Mouse (Mus musculus) midbrain, embryonic 13.5 days (tissue): Measurements from ENCODE around the gene Aldh1l1. TPM values are rescaled to one million over a fixed set of nuclear protein-coding genes. Genes with fewer than 3 reads are reported as not detected.
"Not testable (repeated sequence)": the region's sequence is repeated elsewhere in the genome, so short reads cannot be mapped to it uniquely, and the experiment has no call there.

Experiments used
- ATAC-seq: fragments of 200-750 bp; cut with Nextera tagmentation; 2 replicates; pipeline ENCODE4 v1.8.0; 2017; ENCODE audit warnings: mild to moderate bottlenecking, moderate TSS enrichment, moderate library complexity
- H3K27ac ChIP-seq: fragments of 300-500 bp; sonication (generic); 2 replicates; pipeline ENCODE4 v1.5.1; 2015; ENCODE audit warnings: inconsistent platforms, mild to moderate bottlenecking, moderate library complexity
- H3K27me3 ChIP-seq: fragments of 300-500 bp; sonication (generic); 2 replicates; pipeline ENCODE4 v1.6.1; 2015; ENCODE audit warnings: mild to moderate bottlenecking, inconsistent platforms
- H3K36me3 ChIP-seq: fragments of 300-500 bp; sonication (generic); 2 replicates; pipeline ENCODE4 v1.6.1; 2015; ENCODE audit warnings: mild to moderate bottlenecking, inconsistent platforms
- H3K4me1 ChIP-seq: fragments of 300-500 bp; sonication (generic); replicated peaks from 2 replicates; pipeline ENCODE4 v1.6.1; 2015; ENCODE audit warnings: inconsistent platforms
- H3K4me2 ChIP-seq: fragments of 300-500 bp; sonication (generic); replicated peaks from 2 replicates; pipeline ENCODE4 v1.6.1; 2015; ENCODE audit warnings: moderate library complexity, mild to moderate bottlenecking, inconsistent platforms
- H3K4me3 ChIP-seq: fragments of 300-500 bp; sonication (generic); replicated peaks from 2 replicates; pipeline ENCODE4 v1.5.1; 2015; ENCODE audit warnings: mild to moderate bottlenecking, inconsistent platforms
- H3K9ac ChIP-seq: fragments of 300-500 bp; sonication (generic); replicated peaks from 2 replicates; pipeline ENCODE4 v1.6.1; 2015; ENCODE audit warnings: mild to moderate bottlenecking, inconsistent platforms
- H3K9me3 ChIP-seq: fragments of 300-500 bp; sonication (generic); 2 replicates; pipeline ENCODE4 v1.6.1; 2016; ENCODE audit warnings: mild to moderate bottlenecking, inconsistent platforms
- WGBS: fragments of 180-500 bp; shearing (Covaris S2); methylation state at CpG from one replicate; pipeline ENCODE4 v1.1.7; 2015; 5-methylcytosine and 5-hydroxymethylcytosine counted together
- polyA plus RNA-seq: library from polyadenylated mRNA; unstranded; fragments of >200 nt; fragmentation: Nextera tagmentation; extraction: Ambion mirVana; gene quantifications from 2 replicates; pipeline ENCODE4 v1.2.1, GENCODE M21; 2015

The Aldh1l1 gene
- polyA plus RNA-seq, 1 experiment from 2014 or later, result 30.8 TPM

DNA sequence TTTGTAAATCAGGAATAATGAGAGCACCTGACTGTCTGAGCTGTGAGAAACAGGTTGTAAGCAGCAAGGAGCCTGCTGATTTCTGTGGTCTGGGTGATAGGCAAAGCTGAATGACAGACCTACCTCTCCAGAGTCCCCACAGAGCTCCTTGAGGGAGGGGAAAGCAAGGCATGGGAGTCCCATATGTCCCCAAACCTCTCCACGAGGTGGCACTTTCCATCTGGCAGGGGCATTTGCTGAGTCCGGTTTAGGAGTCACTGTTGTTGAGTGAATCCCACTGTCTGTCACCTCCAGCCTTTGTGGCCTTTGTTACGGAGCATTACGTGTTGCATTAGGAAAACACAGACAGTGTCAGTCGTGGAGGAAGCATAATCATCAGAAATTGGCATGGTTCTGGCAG lies 133.7 kb downstream of the Aldh1l1 start:
- Histone ChIP-seq H3K9ac (no peak overlapping the region), H3K4me2 (no peak overlapping the region), H3K27me3 (no peaks in the 10 kb centered on the region), H3K4me3 (no peak overlapping the region), H3K4me1 (peaks cover 12% of the 10 kb centered on the region), H3K36me3 (no peaks in the 10 kb centered on the region), H3K9me3 (no peaks in the 10 kb centered on the region), H3K27ac (no peak overlapping the region)
- WGBS, result 75% methylated on average over 5 of the region's 5 CpGs
- ATAC-seq, result no peak

DNA sequence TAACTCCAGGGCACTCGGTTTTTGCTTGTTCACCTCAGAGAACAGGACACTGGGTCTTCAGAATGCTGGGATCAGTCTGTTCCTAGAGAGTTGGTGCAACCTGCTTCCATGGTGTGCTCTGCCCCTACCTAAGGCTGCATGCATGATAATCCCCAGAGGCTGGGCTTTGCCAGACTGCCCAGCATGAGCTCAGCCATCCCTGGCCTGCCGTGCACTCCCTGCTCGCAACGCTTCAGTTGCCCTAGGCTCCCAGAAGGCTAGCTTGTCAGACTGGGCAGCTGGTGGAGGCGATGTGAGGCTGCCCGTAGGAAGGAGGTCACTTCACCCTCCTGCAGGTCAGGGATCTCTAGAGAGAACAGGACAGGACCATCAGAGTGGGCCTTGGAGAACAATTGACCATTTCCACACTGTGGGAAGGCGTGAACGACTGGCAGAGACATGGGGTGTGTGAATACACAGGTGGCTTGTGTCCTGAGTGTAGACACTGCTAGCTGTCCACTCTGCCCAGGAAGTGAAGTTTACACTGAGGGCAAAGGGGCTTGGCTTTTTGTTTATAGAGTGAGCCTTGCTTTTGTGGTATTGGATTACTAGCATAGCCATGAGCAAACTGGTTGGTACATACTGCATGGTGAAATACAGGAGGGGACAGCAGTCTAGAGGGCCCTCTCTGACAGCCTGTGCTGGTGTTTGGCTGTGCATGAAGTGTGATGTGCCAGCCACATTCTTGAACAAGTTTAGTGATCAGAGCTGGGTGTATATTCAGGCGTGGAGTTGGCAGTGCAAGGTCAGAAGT lies 134.8 kb downstream of the Aldh1l1 start:
- Histone ChIP-seq H3K9me3 (no peaks in the 10 kb centered on the region), H3K27ac (no peak overlapping the region), H3K36me3 (no peaks in the 10 kb centered on the region), H3K4me2 (no peak overlapping the region), H3K27me3 (no peaks in the 10 kb centered on the region), H3K4me1 (peaks cover 12% of the 10 kb centered on the region), H3K9ac (peak overlapping the region; percentile 14; the same call in 1 of the 2 replicates), H3K4me3 (no peak overlapping the region)
- no peak for ATAC-seq
- 39% methylated on average over 9 of the region's 9 CpGs for WGBS

DNA sequence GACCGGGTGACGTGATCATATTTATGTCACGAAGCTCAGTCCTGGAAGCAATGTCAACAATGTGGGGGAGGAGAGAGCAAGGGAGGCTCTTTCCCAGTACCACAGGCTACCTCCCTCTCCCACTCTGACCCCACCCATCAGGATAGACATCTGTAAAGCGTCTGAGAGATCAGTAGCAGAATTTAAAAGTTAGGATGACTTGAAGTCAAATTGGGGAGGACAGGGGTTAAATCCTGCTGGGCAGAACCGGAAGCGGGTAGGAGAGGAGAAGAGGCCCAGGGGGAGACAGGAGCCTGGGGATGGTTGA lies 135.3 kb downstream of the Aldh1l1 start:
- Histone ChIP-seq H3K27ac (no peak overlapping the region), H3K27me3 (no peaks in the 10 kb centered on the region), H3K4me2 (no peak overlapping the region), H3K4me3 (no peak overlapping the region), H3K36me3 (no peaks in the 10 kb centered on the region), H3K9me3 (no peaks in the 10 kb centered on the region), H3K9ac (no peak overlapping the region), H3K4me1 (peaks cover 12% of the 10 kb centered on the region)
- WGBS, result 82% methylated on average over 6 of the region's 6 CpGs
- ATAC-seq, result no peak

DNA sequence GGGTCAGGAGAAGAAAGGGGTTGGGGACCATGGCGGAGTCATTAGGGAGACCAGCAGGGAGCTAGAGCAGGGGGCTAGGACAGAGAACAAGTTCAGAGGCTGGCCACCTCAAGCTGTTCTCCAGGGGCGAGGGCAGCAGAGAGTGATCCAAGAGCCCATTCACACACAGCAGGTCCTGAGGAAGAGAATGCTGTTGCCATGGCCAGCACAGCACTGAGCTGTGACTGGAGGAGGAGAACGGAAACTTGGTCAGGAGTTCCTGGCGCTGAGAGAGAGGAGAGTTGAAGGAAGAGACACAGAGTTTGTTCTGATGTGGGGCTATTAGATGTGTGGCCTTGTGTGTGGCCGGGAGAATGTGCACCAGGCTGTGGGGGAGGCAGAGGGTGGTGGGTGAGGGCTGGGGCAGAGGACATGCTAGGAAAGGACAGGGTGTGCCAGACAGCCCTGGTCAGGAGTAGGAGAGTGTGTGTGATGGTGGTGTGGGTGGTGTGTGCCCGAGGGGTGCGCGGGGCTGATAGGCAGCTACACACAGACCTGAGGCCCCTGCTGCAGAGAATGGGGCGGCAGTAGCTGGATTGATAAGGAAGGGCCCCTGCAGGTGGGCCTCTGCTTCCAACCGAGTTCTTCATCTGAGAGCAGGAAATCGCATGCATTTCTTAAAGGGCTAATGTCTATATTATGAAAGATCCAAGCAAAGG lies 136.7 kb downstream of the Aldh1l1 start:
- 41% methylated on average over 11 of the region's 11 CpGs for WGBS
- H3K9ac ChIP-seq, result no peak overlapping the region
- no peak for ATAC-seq
- H3K27me3 ChIP-seq, result no peaks in the 10 kb centered on the region
- H3K27ac ChIP-seq, result no peak overlapping the region
- H3K36me3 ChIP-seq, result no peaks in the 10 kb centered on the region
- H3K9me3 ChIP-seq, result no peaks in the 10 kb centered on the region
- no peak overlapping the region for H3K4me2 ChIP-seq
- peaks cover 12% of the 10 kb centered on the region for H3K4me1 ChIP-seq
- H3K4me3 ChIP-seq, result no peak overlapping the region

DNA sequence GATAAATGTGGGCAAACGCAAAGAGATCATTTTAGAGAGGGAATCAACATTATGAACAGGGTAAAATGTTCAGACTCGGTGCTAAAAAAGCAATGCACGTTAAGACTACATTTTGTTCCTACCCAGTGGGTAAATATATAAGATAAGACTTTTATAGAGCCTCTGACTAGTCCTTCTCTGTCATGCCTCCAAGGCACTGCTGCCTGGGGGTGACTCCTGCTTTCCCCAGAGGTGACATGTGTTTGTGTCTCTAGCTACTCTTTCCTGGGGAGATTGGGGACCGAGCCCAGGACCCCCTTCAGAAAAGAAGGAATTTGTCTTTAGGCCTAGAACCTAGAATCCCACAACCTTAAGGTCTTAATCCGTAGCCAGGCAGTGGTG lies 137.2 kb downstream of the Aldh1l1 start:
- Histone ChIP-seq H3K4me1 (peaks cover 12% of the 10 kb centered on the region), H3K9me3 (no peaks in the 10 kb centered on the region), H3K9ac (no peak overlapping the region), H3K27me3 (no peaks in the 10 kb centered on the region), H3K27ac (no peak overlapping the region), H3K4me2 (no peak overlapping the region), H3K36me3 (no peaks in the 10 kb centered on the region), H3K4me3 (no peak overlapping the region)
- 82% methylated on average over 5 of the region's 5 CpGs for WGBS
- ATAC-seq, result no peak

DNA sequence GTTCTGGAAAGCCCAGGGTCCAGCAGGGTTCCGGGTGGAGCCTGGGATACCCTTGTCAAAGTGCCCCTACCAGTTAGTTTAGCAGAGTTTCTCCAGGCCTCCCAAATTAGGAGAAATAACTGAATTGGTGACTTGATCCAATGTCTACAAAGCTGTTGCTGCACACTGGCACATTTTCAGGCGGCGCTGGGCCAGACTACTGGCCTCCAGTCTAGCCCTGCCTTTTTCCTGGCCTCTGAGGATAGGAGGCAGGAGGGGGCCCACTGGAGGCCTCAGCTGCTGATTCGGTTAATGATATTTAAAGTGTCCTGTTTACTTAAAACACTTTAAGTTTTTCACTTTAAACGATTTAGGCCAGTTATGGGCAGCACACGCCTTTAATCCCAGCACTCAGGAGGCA lies 138.0 kb downstream of the Aldh1l1 start:
- H3K36me3 ChIP-seq, result no peaks in the 10 kb centered on the region
- 88% methylated on average over 6 of the region's 6 CpGs for WGBS

DNA sequence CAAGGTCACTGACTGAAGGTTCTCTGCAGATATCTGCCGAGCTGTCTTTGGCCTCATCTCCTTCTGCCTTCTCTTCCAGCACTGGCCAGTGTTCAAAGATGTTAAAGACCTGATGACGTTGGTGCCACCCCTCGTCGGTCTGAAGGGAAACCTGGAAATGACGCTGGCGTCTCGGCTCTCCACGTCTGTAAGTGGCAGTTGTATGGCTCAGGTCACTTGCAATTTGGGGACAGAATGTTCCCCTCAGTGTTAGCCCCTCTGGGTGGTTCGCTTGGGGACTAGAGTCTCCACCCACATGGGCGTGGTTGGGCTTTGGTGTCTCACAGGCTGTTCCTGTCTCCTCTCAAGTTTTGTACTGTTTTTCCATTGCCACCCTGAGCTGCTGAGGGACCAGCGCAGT lies 138.5 kb downstream of the Aldh1l1 start:
- ATAC-seq, result no peak
- H3K4me1 ChIP-seq, result peaks cover 12% of the 10 kb centered on the region
- no peak overlapping the region for H3K4me3 ChIP-seq
- WGBS, result 80% methylated on average over 11 of the region's 11 CpGs
- H3K4me2 ChIP-seq, result no peak overlapping the region
- no peaks in the 10 kb centered on the region for H3K27me3 ChIP-seq
- no peak overlapping the region for H3K9ac ChIP-seq
- no peak overlapping the region for H3K27ac ChIP-seq
- H3K9me3 ChIP-seq, result no peaks in the 10 kb centered on the region
- H3K36me3 ChIP-seq, result no peaks in the 10 kb centered on the region

More for the DNA sequence above, 138.0 kb downstream of the Aldh1l1 start:
- H3K4me1 ChIP-seq, result peaks cover 12% of the 10 kb centered on the region
- no peak overlapping the region for H3K4me2 ChIP-seq
- H3K9ac ChIP-seq, result no peak overlapping the region
- H3K9me3 ChIP-seq, result no peaks in the 10 kb centered on the region
- H3K27me3 ChIP-seq, result no peaks in the 10 kb centered on the region
- H3K4me3 ChIP-seq, result no peak overlapping the region
- no peak for ATAC-seq
- no peak overlapping the region for H3K27ac ChIP-seq

DNA sequence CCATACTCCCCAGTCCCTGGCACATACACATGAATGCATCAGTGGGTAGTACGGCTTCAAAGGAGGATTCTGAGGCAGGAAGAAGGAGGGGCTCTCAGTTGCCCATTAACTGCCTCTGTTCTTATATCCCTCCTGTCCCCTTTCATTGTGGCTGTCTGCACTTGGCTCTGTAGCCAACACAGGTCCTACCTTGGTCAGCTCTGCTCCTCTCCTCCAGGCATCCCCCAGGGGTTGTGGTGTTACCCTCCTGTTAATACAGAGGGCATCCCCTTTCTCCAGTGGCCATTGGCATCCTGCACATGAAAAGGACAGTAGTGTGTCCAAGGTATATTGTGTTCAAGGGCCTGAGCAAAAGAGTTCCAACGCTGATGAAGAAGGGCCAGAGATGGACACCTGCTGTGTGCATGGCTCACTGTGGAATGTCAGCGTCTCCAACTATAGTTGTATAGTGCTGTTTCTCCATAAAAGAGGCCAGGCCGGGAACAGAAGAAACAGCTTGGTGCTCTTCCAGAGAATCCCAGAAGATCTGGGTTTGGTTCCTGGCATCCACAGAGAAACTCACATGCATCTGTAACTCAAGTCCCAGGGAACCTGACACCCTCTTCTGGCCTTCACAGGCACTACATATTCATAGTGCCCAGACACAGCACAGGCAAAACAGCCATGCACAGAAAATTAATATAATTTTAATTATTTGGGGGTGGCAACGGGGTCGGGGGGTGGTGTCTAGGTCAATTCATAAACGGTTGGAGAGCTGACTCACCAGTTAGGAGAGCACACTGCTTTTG lies 139.2 kb downstream of the Aldh1l1 start:
- no peak overlapping the region for H3K4me3 ChIP-seq
- H3K9me3 ChIP-seq, result no peaks in the 10 kb centered on the region
- no peaks in the 10 kb centered on the region for H3K36me3 ChIP-seq
- H3K4me1 ChIP-seq, result peaks cover 12% of the 10 kb centered on the region
- ATAC-seq, result no peak
- no peaks in the 10 kb centered on the region for H3K27me3 ChIP-seq
- H3K4me2 ChIP-seq, result no peak overlapping the region
- WGBS, result 79% methylated on average over 7 of the region's 7 CpGs
- H3K9ac ChIP-seq, result no peak overlapping the region
- no peak overlapping the region for H3K27ac ChIP-seq

DNA sequence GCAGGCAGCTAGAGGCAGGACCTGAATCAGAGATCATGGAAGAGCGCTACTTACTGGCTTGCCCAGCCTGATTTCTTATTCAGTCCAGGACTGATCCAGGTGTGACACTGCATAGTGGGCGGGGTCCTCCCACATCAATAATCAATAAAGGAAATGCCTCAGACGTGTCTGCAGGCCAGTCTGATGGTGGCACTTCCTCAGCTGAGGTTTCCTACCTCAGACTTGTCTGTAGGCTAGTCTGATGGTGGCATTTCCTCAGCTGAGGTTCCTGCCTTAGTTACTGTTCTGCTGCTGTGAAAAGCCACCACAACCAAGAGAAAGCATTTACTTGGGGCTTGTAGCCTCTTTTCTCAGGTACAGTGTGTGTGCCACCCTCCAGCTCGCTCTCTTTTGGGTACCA lies 141.3 kb downstream of the Aldh1l1 start:
- WGBS, result 88% methylated on average over 4 of the region's 4 CpGs
- no peak for ATAC-seq
- H3K9ac ChIP-seq, result no peak overlapping the region
- no peaks in the 10 kb centered on the region for H3K9me3 ChIP-seq
- no peak overlapping the region for H3K27ac ChIP-seq
- H3K4me3 ChIP-seq, result no peak overlapping the region
- no peaks in the 10 kb centered on the region for H3K27me3 ChIP-seq
- H3K4me2 ChIP-seq, result no peak overlapping the region
- H3K36me3 ChIP-seq, result no peaks in the 10 kb centered on the region
- 0 out of 2 replicates have a peak, but pooled peaks cover 6% of the 10 kb centered on the region for H3K4me1 ChIP-seq

DNA sequence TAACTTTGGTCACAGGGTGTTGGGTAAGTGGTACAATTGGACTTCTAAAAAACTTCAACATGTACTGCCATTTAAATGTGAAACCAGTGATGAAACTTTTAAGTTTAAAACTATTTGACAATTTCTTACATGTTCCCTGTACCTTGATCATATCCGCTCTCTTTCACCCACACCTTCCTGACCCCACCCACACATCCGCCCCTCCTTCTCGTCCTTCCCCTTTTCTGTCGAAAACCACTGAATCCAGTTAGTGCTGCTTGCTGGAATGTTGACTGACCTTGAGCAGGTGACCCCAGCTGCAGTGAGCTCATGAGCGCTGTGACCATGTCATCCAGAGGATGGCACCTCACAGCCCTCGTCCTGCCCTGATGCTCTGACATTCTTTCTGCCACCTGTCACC lies 143.3 kb downstream of the Aldh1l1 start:
- WGBS, result 87% methylated on average over 6 of the region's 6 CpGs
- H3K4me1 ChIP-seq, result no peaks in the 10 kb centered on the region
- no peak overlapping the region for H3K4me2 ChIP-seq
- no peaks in the 10 kb centered on the region for H3K27me3 ChIP-seq
- no peak overlapping the region for H3K27ac ChIP-seq
- no peak overlapping the region for H3K9ac ChIP-seq
- H3K9me3 ChIP-seq, result no peaks in the 10 kb centered on the region
- ATAC-seq, result no peak
- H3K36me3 ChIP-seq, result no peaks in the 10 kb centered on the region
- no peak overlapping the region for H3K4me3 ChIP-seq

DNA sequence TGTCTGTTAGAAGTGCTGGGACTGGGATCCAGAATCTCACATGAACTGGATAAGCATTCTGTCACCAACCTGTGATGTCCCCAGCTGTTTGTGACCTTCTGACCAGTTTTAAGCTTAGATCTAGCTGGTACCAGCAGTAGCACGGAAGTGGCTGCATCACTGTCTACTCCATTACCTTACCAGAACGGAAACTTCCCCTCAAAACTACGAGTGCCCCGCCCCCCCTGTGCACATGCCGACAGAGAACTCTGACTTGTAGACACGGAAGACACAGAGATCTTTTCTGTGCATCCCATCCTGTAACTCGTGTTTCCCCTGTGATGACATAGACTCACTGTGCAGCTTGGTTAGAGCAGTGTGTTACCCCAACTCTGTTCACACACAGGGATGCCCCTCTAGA lies 144.2 kb downstream of the Aldh1l1 start:
- ATAC-seq, result no peak
- Histone ChIP-seq H3K27ac (no peak overlapping the region), H3K9ac (no peak overlapping the region), H3K9me3 (no peaks in the 10 kb centered on the region), H3K27me3 (no peaks in the 10 kb centered on the region), H3K4me2 (no peak overlapping the region), H3K4me3 (no peak overlapping the region), H3K36me3 (no peaks in the 10 kb centered on the region), H3K4me1 (no peaks in the 10 kb centered on the region)
- 95% methylated on average over 7 of the region's 7 CpGs for WGBS

DNA sequence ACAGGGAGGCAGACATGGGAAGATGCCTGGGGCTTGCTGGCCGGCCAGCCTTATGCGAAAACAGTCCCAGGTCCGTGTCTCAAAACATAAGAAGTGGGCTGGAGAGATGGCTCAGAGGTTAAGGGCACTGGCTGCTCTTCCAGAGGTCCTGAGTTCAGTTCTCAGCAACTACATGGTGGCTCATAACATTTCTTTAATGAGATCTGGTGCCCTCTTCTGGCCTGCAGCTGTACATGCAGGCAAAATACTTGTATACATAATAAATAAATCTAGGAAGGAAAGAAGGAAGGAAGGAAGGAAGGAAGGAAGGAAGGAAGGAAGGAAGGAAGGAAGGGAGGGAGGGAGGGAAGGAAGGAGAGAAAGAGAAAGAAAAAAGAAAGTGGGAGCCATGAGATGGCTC lies 146.3 kb downstream of the Aldh1l1 start:
- WGBS, result 69% methylated on average over 3 of the region's 3 CpGs
- H3K4me1 ChIP-seq, H3K27me3 ChIP-seq, H3K27ac ChIP-seq, H3K4me2 ChIP-seq, H3K9ac ChIP-seq, H3K4me3 ChIP-seq, H3K36me3 ChIP-seq, H3K9me3 ChIP-seq, ATAC-seq: not testable (repeated sequence)
